Mouse (Mus musculus): ENCODE measurements at regions not wholly inside any gene's neighbourhood (a gene's known extent, or its start where the extent isn't known, plus 50 kb on each side); places are given as distances from the start of the nearest gene placed in this dataset.

DNA sequence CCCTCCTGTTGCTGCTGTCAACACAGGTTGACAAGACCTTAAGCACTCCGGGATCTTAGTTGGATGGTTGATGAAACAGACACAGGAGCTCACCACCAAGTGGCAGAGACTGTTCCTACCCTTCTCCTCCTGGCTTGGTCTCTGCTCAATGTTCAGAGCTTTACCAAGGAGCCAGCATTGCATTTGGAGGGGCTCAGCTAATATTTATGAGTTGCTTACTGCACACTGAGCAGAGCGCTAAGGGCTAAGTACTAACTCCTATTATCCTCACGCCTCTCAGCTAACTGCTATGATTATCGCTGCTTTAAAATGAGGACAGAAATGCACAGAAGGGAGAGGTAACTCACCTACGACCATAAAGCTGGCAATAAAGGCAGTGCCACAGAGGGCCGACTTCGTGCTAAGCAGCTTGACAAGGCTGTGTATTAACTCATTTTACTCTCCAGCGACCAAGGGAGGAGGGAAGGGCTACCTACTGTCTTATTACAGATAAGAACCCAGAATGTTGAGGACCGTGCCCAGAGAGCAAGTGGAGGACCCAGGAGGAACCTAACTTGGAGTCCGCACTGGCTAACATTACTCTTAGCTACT is 65.3 kb upstream of the Tmem150c start:
- no peak for TF ChIP-seq CTCF (IDR thresholded peaks at IDR 0.05; ENCODE audit: low read depth, low read length)
- TF ChIP-seq POLR2A (IDR thresholded peaks at IDR 0.05; ENCODE audit: extremely low read depth, insufficient read depth, low read length), result no peak

Data from liver, adult 2 months (tissue).